Mouse (Mus musculus): ENCODE data around the gene Tnni1.

DNA sequence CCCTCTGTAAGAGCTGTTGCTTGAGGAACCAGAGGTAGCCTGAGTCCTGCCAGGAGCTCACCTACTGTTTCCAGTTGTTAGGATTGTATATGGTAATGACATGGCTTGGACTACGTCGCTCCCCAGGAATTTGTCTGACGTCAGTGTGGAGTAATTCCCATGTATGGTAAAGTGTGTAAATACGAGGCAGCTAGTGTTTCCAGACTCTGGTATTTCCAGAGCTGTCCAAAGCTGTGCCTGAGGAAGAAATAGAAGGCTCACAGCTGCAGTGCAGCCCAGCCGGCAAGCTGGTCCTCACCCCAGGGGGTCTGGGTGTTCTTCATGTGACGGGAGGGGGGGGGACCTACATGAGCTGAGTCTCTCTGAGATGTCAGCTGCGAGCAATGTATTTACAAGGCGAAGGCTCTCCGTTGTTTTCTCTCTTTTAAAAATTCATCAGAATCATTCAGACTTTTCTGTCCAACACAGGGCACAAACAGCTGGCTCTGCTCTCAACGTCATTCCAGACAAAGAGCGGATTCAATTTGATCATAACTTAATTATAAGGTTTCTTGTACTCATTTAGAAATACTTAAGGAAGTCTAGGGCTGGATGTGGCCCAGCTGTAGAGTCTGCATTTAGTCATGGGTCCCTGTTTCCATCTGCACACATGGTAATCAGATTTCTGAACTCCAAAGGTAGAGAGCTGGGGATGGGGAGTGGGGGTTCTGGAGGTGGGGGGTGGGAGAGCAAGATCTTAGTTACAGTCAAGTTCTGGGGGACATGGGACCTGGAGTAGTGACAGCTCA, 47.1 kb upstream of the Tnni1 start:
- TF ChIP-seq CTCF (IDR thresholded peaks at IDR 0.05; ENCODE audit: insufficient read depth, low read length) (no peak), POLR2A (IDR thresholded peaks at IDR 0.05; ENCODE audit: borderline replicate concordance, extremely low read depth, low read depth, low read length) (no peak)

Measured in lung, adult 2 months (tissue).